Mouse (Mus musculus): ENCODE measurements around the gene Rabgap1.

Gene Rabgap1

DNA sequence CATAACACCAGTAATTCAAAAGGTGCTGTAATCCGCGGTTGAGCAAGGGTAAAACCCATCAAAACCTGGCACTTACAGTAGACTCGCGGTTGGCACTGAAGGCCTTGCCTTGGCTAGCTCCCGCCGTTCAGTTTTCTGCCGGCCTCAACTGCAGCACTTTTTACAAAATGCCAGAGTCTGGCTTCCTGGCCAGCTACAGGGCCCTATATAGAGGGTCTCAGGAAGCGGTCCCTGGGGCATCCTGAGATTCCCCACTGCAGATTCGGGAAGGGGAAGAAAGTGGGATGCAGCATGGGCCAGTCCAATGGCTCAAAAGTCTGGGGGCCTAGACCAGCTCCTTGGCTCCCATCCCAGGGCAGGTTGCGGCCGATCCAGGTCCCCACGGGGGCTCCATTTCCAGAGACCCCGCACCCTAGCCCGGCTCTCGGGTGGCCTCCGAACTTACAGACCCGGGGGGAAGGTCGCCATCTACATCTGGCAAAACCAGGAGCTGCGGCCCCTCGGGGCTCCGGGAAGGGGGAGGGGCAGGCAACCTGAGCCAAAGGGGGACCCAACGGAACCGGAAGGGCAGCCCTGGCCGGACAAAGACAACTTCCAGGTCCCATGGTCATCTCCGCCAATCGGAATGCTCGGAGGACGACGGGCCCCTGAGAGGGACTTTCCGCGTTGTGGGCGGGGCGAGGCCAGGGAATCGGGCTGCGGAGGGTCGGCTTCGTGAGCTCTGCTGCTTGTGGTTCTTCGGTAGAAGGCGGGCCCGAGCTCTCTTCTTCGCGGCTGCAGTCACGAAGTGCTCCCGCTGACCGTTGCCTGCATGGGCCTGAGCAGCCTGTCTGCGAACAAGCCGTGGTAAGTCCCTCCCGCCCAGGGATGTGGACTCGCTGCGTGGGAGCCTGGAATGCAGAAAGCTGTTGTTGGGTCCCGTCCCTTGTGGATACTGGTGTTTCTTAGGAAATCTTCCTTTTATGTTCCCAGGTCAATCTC lies at the start of gene Rabgap1, which contains the start of the genes Zbtb26 and Zbtb6:
Gene Rabgap1, plus strand, starts transcription at position 669 of the 981 bp plus-strand sequence.
Gene Zbtb26, minus strand, starts transcription at position 525 of the 981 bp plus-strand sequence.
Gene Zbtb6, minus strand, starts transcription at position 561 of the 981 bp plus-strand sequence.
- in situ Hi-C loops (cut with MboI; ENCODE audit: low pct_unique_long_range_greater_than_20kb in 1 of 2, low sequenced_read_pairs in 2 of 2, unreplicated experiment in 1 of 2), result no loop called here

- in situ Hi-C loops (cut with MboI; ENCODE audit: low pct_unique_long_range_greater_than_20kb in 1 of 2, low sequenced_read_pairs in 2 of 2, unreplicated experiment in 1 of 2), result no loop called here
Measured at GRCm38 (mm10) chr2:37395539-37395938, 47.5 kb upstream of the Rabgap1 start.

DNA sequence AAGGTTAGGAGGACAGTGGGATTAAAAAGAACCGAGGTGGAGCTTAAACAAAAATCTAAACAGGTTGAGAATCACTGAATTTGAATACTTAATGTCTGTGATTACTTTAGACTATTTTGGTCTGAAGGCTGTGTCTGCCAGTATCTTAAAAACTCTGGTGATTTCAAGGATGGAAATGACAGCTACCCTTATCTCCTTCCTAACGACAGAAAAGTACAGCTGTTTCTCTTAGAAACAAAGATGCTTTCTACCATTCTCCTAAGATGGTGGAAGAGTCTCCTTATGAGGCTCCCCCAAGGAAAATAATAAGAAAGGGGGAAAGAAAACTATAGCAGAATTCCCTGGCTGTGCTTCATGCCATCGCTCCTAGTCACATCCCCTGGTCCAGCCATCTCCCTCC lies 21.2 kb upstream of the Rabgap1 start:
- in situ Hi-C loops (cut with MboI; ENCODE audit: low pct_unique_long_range_greater_than_20kb in 1 of 2, low sequenced_read_pairs in 2 of 2, unreplicated experiment in 1 of 2), result no loop called here

- in situ Hi-C loops (cut with MboI; ENCODE audit: low pct_unique_long_range_greater_than_20kb in 1 of 2, low sequenced_read_pairs in 2 of 2, unreplicated experiment in 1 of 2), result no loop called here
Measured at GRCm38 (mm10) chr2:37422306-37423304, 20.5 kb upstream of the Rabgap1 start, which contains the start of gene Rc3h2. Gene Rc3h2 (minus strand): TSS chr2:37422903.

GRCm38 (mm10) chr2:37423671-37424070 lies 19.4 kb upstream of the Rabgap1 start:
- in situ Hi-C loops (cut with MboI; ENCODE audit: low pct_unique_long_range_greater_than_20kb in 1 of 2, low sequenced_read_pairs in 2 of 2, unreplicated experiment in 1 of 2), result no loop called here

DNA sequence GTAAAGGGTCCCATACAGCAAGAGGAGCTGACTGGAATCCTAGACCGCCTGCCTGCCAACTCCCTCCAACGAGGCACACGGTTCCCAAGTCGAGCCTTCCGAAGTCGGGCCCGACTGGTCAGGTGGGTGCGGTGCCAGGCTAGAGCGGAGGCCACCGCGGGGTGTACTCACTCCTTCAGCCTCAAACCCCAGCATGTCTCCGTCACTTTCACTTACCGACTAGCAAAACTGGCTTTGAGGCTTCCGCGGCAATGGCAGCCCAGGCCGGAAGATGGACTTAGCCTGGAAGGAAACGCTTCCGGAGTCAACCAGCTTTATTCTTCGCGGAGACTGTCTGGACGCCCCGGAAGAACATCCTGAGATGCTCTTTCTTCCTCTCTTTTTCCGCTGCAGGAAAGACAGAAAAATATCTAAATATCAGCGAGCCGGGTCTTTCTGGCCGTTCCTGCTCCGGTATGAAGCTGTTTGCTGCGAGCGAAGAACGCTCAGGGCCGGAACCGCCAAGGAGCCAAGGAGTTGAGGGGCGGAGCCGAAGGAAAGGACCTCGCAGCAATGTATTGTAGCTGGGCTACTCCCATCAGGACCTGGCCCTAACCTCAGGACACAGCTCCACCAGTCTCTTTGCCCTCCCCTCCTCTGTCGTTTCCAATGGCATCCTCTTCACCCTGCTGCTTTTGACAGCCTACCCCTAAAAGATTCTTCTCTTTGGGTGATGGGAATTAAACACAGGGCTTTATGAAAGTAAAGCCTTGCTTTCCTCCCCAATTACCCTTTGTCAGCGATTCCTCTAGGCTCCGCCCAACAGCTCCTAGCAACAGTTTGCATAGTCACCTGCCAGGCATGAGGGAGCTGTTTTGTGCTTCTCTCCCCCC lies 12.2 kb upstream of the Rabgap1 start:
- in situ Hi-C loops (cut with MboI; ENCODE audit: low pct_unique_long_range_greater_than_20kb in 1 of 2, low sequenced_read_pairs in 2 of 2, unreplicated experiment in 1 of 2), result no loop called here

DNA sequence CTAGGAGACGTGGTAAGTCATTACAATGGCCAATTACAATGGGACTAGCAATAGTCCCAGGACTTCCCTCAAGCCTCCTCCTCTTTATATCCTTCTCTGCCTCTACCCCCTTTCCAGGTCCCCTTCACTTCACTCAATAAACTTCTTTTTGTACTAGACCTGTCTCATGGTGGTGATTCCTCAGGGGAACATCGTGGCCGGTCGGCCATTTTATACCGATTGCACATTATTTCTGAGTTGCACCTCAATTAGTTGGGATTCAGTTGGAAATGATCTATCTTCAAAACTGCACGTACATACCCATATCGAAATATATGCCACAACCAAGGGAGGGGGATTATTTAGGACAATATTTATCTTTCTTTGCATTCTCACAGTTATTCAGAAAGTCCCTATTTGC lies 11.5 kb upstream of the Rabgap1 start:
- in situ Hi-C loops (cut with MboI; ENCODE audit: low pct_unique_long_range_greater_than_20kb in 1 of 2, low sequenced_read_pairs in 2 of 2, unreplicated experiment in 1 of 2), result no loop called here

- in situ Hi-C loops (cut with MboI; ENCODE audit: low pct_unique_long_range_greater_than_20kb in 1 of 2, low sequenced_read_pairs in 2 of 2, unreplicated experiment in 1 of 2), result no loop called here
Measured at GRCm38 (mm10) chr2:37451667-37452375, 8.7 kb downstream of the Rabgap1 start.

DNA sequence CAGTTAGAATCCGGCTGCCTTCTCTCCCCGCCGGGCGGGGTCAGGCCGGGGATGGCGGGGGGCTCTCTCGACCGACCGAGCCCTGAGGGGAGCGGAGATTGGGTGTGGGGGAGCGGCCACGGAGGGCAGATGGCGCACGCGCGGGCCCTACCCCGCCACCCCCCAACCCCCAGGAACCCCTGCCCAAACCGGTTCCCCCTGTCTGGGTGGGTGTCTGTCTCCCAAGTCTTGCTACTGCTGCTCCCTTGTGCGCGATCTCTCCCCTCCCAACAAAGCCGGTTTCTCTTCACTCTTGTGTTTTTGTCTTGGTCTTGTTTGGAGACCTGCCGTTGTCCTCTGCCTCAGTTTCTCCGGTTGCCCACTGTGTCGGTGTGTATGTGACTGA lies 9.3 kb downstream of the Rabgap1 start:
- in situ Hi-C loops (cut with MboI; ENCODE audit: low pct_unique_long_range_greater_than_20kb in 1 of 2, low sequenced_read_pairs in 2 of 2, unreplicated experiment in 1 of 2), result no loop called here

DNA sequence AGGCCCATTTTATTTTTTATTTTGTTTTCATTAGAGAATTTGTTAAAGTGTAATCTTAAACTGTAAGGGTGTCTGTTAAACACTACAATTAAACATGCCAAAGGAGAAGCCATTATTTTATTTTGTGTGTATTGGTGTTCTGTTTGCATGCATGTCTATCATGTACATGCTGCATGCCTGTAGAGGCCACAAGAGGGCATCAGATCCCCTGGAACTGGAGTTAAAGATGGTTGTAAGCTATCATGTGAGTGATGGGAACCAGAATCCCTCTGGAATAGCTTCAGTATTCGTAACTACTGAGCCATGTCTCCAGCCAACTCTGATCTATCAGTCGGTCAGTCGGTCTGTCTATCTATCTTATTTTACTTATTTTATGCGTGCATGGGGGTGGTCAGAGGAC lies 17.6 kb downstream of the Rabgap1 start:
- in situ Hi-C loops (cut with MboI; ENCODE audit: low pct_unique_long_range_greater_than_20kb in 1 of 2, low sequenced_read_pairs in 2 of 2, unreplicated experiment in 1 of 2), result no loop called here

DNA sequence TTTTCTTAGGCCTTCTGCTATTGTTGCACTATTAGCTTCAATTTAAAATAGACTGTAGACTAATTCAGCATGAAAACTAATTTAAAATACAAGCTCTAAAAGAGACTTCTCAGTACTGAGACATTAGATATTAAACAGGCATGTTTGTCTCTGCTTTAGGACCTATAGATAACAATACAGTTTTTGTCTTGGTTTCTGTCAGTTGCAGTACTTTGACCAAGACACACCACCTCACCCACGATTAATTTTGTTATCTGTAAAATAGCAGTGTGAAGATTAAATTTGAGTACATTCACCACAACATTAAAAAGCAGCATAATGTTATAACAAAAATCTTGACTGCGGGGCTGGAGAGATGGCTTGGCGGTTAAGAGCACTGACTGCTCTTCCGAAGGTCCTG lies 23.2 kb downstream of the Rabgap1 start:
- in situ Hi-C loops (cut with MboI; ENCODE audit: low pct_unique_long_range_greater_than_20kb in 1 of 2, low sequenced_read_pairs in 2 of 2, unreplicated experiment in 1 of 2), result no loop called here

- in situ Hi-C loops (cut with MboI; ENCODE audit: low pct_unique_long_range_greater_than_20kb in 1 of 2, low sequenced_read_pairs in 2 of 2, unreplicated experiment in 1 of 2), result no loop called here
Measured at GRCm38 (mm10) chr2:37479559-37479958, 36.5 kb downstream of the Rabgap1 start.

DNA sequence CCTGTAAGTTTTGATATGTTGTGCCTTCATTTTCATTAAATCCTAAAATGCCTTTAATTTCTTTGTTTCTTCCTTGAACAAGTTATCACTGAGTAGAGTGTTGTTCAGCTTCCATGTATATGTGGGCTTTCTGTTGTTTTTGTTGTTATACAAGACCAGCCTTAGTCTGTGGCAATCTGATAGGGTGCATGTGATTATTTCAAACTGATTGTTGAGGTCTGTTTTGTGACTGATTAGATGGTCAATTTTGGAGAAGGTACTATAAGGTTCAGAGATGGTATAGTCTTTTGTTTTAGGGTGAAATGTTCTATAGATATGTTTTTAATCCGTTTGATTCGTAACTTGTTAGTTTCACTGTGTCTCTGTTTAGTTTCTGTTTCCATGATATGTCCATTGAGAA lies 37.0 kb downstream of the Rabgap1 start:
- in situ Hi-C loops (cut with MboI; ENCODE audit: low pct_unique_long_range_greater_than_20kb in 1 of 2, low sequenced_read_pairs in 2 of 2, unreplicated experiment in 1 of 2), result no loop called here

- in situ Hi-C loops (cut with MboI; ENCODE audit: low pct_unique_long_range_greater_than_20kb in 1 of 2, low sequenced_read_pairs in 2 of 2, unreplicated experiment in 1 of 2), result no loop called here
Measured at GRCm38 (mm10) chr2:37484165-37484564, 41.1 kb downstream of the Rabgap1 start.

DNA sequence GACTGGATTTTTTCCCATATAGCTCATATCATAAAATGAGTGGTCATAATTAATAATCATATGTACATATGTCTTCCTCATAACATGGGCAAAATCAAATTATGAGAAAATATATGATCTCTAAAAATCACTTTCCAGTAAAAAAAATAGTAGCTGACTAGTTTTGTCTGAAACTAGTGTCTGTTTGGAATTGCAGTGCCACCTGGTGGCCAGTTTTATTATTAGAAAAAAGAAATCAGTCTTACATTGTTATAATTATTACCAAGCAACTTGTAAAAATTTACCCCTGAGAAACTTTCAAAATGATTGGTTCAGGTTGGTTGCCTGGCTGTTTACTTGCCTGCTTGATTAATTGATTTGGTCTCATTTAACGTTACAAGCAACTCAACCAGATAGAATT lies 42.3 kb downstream of the Rabgap1 start:
- in situ Hi-C loops (cut with MboI; ENCODE audit: low pct_unique_long_range_greater_than_20kb in 1 of 2, low sequenced_read_pairs in 2 of 2, unreplicated experiment in 1 of 2), result no loop called here

DNA sequence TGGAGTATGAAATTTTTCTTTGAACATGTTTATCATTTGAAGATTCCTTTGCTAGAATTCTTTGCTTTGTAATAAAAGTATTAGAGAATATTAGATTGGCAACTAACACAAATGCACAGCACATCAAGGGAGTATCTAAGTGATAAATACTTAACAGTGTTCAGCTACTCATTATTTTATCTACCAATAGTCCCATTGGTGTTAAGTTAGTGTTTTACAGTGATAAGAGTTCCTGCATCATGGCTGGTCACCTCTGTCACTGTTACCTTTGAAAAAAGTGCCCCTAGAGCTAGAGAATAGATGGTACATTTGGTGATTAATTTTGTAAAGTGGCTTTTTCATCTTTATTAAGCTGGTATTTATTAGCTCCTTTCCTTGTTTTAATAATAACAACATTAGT lies 43.3 kb downstream of the Rabgap1 start:
- in situ Hi-C loops (cut with MboI; ENCODE audit: low pct_unique_long_range_greater_than_20kb in 1 of 2, low sequenced_read_pairs in 2 of 2, unreplicated experiment in 1 of 2), result no loop called here

- in situ Hi-C loops (cut with MboI; ENCODE audit: low pct_unique_long_range_greater_than_20kb in 1 of 2, low sequenced_read_pairs in 2 of 2, unreplicated experiment in 1 of 2), result no loop called here
Measured at GRCm38 (mm10) chr2:37488956-37489355, 45.9 kb downstream of the Rabgap1 start.

Data from mouse embryonic stem cell (cell line).